ENCODE assay signal across 20 mouse cellular contexts in genomic region chr11:44953337-44953736, GRCm38 (mm10).
DNase-seq lines count a peak whose midpoint lies in the region; ATAC-seq lines count a peak whose summit lies in the region.
"Had no signal": no experiment of that assay in that cellular context is flagged by ENCODE, and none has a peak within 500 bp of the region (broad histone marks: within the 10 kb centered on the region; RNA-seq: fewer than 3 reads in every experiment).

No protein-coding gene starts in this region.

- peaks cover 7% of the 10 kb centered on the region for H3K4me1 ChIP-seq in hindbrain, embryonic 14.5 days (replicated peaks; ENCODE audit: control insufficient read depth, insufficient read depth, low read length)
- no peaks in the 10 kb centered on the region for H3K4me1 ChIP-seq in hindbrain, embryonic 11.5 days (replicated peaks; ENCODE audit: control insufficient read depth, insufficient read depth, low read length)
- H3K4me1 ChIP-seq in midbrain, embryonic 14.5 days (ENCODE audit: control insufficient read depth, insufficient read depth, low read length), result peaks cover 6% of the 10 kb centered on the region; the same call in 1 of the 2 replicates
- peaks cover 11% of the 10 kb centered on the region for H3K4me1 ChIP-seq in midbrain, embryonic 13.5 days (replicated peaks)
- H3K4me1 ChIP-seq: embryonic facial prominence, embryonic 12.5 days had no signal

- H3K27me3 ChIP-seq in hindbrain, embryonic 14.5 days (ENCODE audit: control insufficient read depth, insufficient read depth, low read length), result no peaks in the 10 kb centered on the region
- no peaks in the 10 kb centered on the region for H3K27me3 ChIP-seq in hindbrain, embryonic 11.5 days (ENCODE audit: control insufficient read depth, insufficient read depth, low read length)
- no peaks in the 10 kb centered on the region for H3K27me3 ChIP-seq in midbrain, embryonic 14.5 days (ENCODE audit: control insufficient read depth, insufficient read depth, low read length)
- H3K27me3 ChIP-seq in midbrain, embryonic 13.5 days, result no peaks in the 10 kb centered on the region
- H3K27me3 ChIP-seq: embryonic facial prominence, embryonic 12.5 days; embryonic facial prominence, embryonic 15.5 days; Patski had no signal

- no peaks in the 10 kb centered on the region for H3K36me3 ChIP-seq in hindbrain, embryonic 14.5 days (replicated peaks; ENCODE audit: control insufficient read depth, insufficient read depth)
- H3K36me3 ChIP-seq in hindbrain, embryonic 11.5 days (ENCODE audit: control insufficient read depth, insufficient read depth, low read length), result no peaks in the 10 kb centered on the region
- no peaks in the 10 kb centered on the region for H3K36me3 ChIP-seq in midbrain, embryonic 14.5 days (ENCODE audit: control insufficient read depth, insufficient read depth, low read length)
- no peaks in the 10 kb centered on the region for H3K36me3 ChIP-seq in midbrain, embryonic 13.5 days
- H3K36me3 ChIP-seq: embryonic facial prominence, embryonic 12.5 days; embryonic facial prominence, embryonic 15.5 days; G1E had no signal

- H3K27ac ChIP-seq in hindbrain, embryonic 14.5 days, result peak overlapping the region; percentile 28; the same call in 1 of the 2 replicates
- no peak overlapping the region for H3K27ac ChIP-seq in hindbrain, embryonic 11.5 days (ENCODE audit: low read depth, low read length)
- H3K27ac ChIP-seq in midbrain, embryonic 14.5 days (replicated peaks; ENCODE audit: low read depth, low read length), result 0 out of 2 replicates have a peak overlapping the region, but pooled peaks have one; percentile 20
- no peak overlapping the region for H3K27ac ChIP-seq in midbrain, embryonic 13.5 days
- H3K27ac ChIP-seq: embryonic facial prominence, embryonic 12.5 days; embryonic facial prominence, embryonic 15.5 days; gastrocnemius, adult 2 months had no signal

- no peak overlapping the region for H3K9ac ChIP-seq in hindbrain, embryonic 14.5 days
- H3K9ac ChIP-seq in hindbrain, embryonic 11.5 days (ENCODE audit: low read depth, low read length), result no peak overlapping the region
- H3K9ac ChIP-seq in midbrain, embryonic 14.5 days (replicated peaks; ENCODE audit: low read length), result no peak overlapping the region
- no peak overlapping the region for H3K9ac ChIP-seq in midbrain, embryonic 13.5 days (replicated peaks)
- H3K9ac ChIP-seq: embryonic facial prominence, embryonic 12.5 days; embryonic facial prominence, embryonic 15.5 days; forebrain, postnatal 0 days had no signal

- no peak overlapping the region for H3K4me2 ChIP-seq in hindbrain, embryonic 14.5 days (replicated peaks)
- no peak overlapping the region for H3K4me2 ChIP-seq in hindbrain, embryonic 11.5 days (replicated peaks; ENCODE audit: low read depth, low read length)
- H3K4me2 ChIP-seq in midbrain, embryonic 14.5 days (ENCODE audit: low read length), result no peak overlapping the region
- H3K4me2 ChIP-seq in midbrain, embryonic 13.5 days (replicated peaks), result no peak overlapping the region
- H3K4me2 ChIP-seq: embryonic facial prominence, embryonic 12.5 days; embryonic facial prominence, embryonic 15.5 days; heart, embryonic 11.5 days had no signal

- DNase-seq in hindbrain, embryonic 14.5 days (ENCODE audit: low spot score), result no peak
- DNase-seq in hindbrain, embryonic 11.5 days (ENCODE audit: low spot score), result no peak
- DNase-seq in midbrain, embryonic 14.5 days, result no peak
- peak; percentile 35 for DNase-seq in brain, adult 2 months (ENCODE audit: low read depth, low spot score)
- DNase-seq in B cell, adult 2 months, result no peak
- DNase-seq: adrenal gland, postnatal 10 days; adrenal gland, postnatal 36 days; forebrain, postnatal 0 days; gastrocnemius, adult 2 months; gastrocnemius, postnatal 14 days; kidney, adult 18-20 months had no signal

- H3K9me3 ChIP-seq in hindbrain, embryonic 14.5 days (ENCODE audit: control insufficient read depth, low read length), result no peaks in the 10 kb centered on the region
- no peaks in the 10 kb centered on the region for H3K9me3 ChIP-seq in hindbrain, embryonic 11.5 days (ENCODE audit: control insufficient read depth, low read length)
- no peaks in the 10 kb centered on the region for H3K9me3 ChIP-seq in midbrain, embryonic 14.5 days (ENCODE audit: control insufficient read depth, low read length)
- no peaks in the 10 kb centered on the region for H3K9me3 ChIP-seq in midbrain, embryonic 13.5 days
- H3K9me3 ChIP-seq: embryonic facial prominence, embryonic 12.5 days; embryonic facial prominence, embryonic 15.5 days; G1E had no signal

- 52% methylated on average over 1 of the region's 1 CpGs for WGBS in hindbrain, embryonic 14.5 days
- 81% methylated on average over 1 of the region's 1 CpGs for WGBS in hindbrain, embryonic 11.5 days
- WGBS in midbrain, embryonic 14.5 days, result 56% methylated on average over 1 of the region's 1 CpGs
- 69% methylated on average over 1 of the region's 1 CpGs for WGBS in midbrain, embryonic 13.5 days

- ATAC-seq in hindbrain, embryonic 14.5 days (ENCODE audit: low FRiP score), result no peak
- no peak for ATAC-seq in hindbrain, embryonic 11.5 days (ENCODE audit: low FRiP score)
- no peak for ATAC-seq in midbrain, embryonic 14.5 days (ENCODE audit: low FRiP score, low TSS enrichment)
- no peak for ATAC-seq in midbrain, embryonic 13.5 days
- ATAC-seq: forebrain, embryonic 14.5 days; forebrain, postnatal 0 days; inflammation-experienced regulatory T-cells, adult 6 months; intestine, embryonic 16.5 days; Patski had no signal

- H3K4me3 ChIP-seq in hindbrain, embryonic 14.5 days (replicated peaks; ENCODE audit: low read length), result no peak overlapping the region
- H3K4me3 ChIP-seq in hindbrain, embryonic 11.5 days (ENCODE audit: low read depth, low read length), result no peak overlapping the region
- H3K4me3 ChIP-seq in midbrain, embryonic 14.5 days (replicated peaks; ENCODE audit: low read depth, low read length), result no peak overlapping the region
- no peak overlapping the region for H3K4me3 ChIP-seq in midbrain, embryonic 13.5 days (replicated peaks)
- H3K4me3 ChIP-seq: embryonic facial prominence, embryonic 12.5 days; embryonic facial prominence, embryonic 15.5 days; gastrocnemius, adult 2 months had no signal

Comparison
In these comparisons a context has a peak if more than half of its experiments do, and no peak if none do; other contexts are left out.
1. H3K27ac ChIP-seq: peak in hindbrain, embryonic 14.5 days (single experiment) and midbrain, embryonic 14.5 days (single experiment); none in hindbrain, embryonic 11.5 days (single experiment) and midbrain, embryonic 13.5 days (single experiment).